Mouse (Mus musculus) adrenal gland, postnatal 25 days (tissue): ENCODE results near the gene Nedd9. TPM values are rescaled to one million over a fixed set of nuclear protein-coding genes. Genes with fewer than 3 reads are reported as not detected.
A peak's percentile ranks its signal among the peaks of the same experiment; 100 is the strongest.

ENCODE experiments used
- DNase-seq: peaks from one replicate; pipeline ENCODE4 v3.0.0; 2021; ENCODE audit warnings: mixed read lengths
- total RNA-seq: library from RNA; stranded (reverse); gene quantifications from 2 replicates; pipeline ENCODE4 v1.2.3, GENCODE M21; 2021

Gene Nedd9
- total RNA-seq, 1 experiment from 2014 or later: 22.7 TPM

DNA sequence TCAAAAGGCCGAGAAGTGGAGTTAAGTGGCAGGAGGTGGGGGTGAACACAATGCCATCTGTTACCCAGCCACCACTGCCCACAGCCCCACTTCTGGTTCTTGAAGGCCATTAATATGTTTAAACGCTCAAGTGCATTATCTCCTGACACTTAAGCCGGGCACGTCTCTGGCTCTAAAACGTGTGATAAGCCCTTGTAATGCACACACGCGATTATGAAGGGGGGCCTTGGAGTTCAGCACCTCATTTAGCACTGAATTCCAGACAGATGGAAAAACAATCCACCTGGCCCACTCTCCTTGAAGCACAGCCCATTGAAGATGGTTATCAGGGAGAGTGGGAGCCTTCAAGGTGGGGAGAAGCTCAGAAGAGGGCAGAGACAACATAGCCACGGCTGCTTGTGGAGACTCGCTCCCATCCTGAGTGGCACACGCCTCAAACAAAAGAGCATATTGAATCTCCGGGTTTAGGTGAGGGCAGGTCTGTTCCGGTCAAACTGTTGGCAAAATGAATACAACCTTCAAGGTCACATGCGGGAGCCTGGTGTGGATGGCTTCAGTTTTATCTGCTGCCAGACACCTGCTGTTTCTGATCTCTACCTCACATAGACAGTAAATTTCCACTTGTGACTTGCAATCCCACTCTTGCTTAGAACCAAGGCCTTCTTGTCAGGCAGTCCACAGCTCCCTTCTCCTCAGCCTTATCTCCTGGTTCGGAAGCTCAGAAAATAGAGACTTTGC is 30.7 kb downstream of the Nedd9 start:
- no peak for DNase-seq

DNA sequence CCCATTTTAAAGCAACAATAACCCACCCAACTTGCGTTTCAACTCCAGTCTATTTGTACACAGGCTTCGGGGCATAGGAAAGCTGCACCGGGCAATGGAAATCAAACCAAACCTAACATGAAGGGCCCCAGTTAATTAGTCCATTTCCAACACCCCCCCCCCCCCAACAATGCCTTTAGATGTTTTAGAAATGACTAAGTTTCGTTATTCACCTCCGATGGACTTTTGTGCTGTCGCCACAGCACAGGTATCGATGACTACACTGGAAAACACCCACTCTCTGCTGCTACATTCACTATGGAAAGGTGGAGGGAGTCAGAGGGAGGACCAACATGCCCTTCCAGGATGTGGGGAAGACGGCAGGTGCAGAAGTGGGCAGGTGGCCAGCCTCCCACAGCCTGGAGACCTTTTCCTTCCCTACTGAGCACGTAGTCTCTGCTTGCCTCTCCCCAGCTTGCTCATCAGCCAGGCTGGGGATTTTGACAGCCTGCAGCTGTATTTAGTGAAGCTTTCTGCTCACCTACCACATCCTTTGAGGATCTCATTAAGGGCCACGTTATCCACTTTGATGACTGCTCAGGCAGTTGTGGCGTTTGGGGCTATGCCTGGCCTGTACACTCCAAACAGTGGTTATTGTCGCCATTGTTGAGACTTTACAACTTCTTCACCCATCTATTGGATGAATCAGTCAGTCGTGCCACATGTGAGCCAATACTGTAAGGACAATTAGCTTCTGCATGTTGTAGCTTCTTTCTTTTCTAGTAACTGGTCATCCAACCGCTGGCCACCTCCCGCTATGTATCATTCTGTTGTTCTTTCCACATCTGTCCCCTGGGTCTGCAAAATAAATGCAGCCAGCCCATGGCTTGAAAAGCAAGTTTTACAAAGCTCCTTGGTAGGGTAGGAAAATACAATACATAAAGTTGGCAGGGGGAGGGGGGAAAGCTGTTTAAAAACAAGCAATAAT is 33.7 kb downstream of the Nedd9 start:
- DNase-seq: no peak

DNA sequence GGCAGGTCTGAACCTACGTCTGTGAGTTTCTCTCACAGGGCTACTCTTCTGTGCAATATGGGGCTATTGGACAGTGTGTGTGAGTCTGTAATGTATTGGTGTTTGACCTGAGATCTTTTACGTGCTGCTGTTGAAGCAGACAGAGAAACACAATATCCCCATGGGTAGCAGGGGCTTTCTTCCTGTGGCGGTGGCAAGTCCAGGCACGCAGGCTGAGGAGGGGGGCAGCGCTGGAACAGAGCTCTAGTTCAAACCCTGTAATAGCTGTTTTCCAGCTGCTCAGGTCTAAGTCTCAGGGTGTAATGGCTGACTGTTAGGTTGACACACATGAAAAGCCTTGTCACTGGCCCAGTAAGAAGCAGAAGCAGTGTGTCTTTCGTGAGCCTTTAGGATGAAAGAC is 36.3 kb downstream of the Nedd9 start:
- DNase-seq: no peak

GRCm38 (mm10) chr13:41449211-41449610 is 38.0 kb downstream of the Nedd9 start:
- DNase-seq: no peak

- DNase-seq: no peak
Observed at GRCm38 (mm10) chr13:41447209-41447608, 40.0 kb downstream of the Nedd9 start.

DNA sequence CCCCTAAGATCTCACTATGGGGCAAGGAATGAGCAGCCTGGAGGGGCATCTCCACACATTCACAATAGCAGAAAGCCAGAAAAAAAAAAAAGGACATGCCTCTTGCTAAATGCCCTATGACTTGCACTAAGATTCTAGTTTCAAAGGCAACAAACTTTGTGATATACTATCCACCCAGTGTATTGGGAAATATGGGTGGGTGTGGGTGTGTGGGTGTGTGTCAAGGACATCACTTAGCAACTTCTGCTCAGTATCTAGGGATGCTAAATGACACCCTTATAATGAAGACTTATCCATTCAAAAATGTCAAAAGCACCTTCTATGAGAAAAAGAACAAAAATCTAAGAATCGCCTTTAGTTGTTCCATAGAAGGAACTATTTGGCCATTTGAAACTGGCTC is 40.6 kb downstream of the Nedd9 start:
- no peak for DNase-seq

- no peak for DNase-seq
Observed at GRCm38 (mm10) chr13:41445067-41445808, 41.9 kb downstream of the Nedd9 start.

DNA sequence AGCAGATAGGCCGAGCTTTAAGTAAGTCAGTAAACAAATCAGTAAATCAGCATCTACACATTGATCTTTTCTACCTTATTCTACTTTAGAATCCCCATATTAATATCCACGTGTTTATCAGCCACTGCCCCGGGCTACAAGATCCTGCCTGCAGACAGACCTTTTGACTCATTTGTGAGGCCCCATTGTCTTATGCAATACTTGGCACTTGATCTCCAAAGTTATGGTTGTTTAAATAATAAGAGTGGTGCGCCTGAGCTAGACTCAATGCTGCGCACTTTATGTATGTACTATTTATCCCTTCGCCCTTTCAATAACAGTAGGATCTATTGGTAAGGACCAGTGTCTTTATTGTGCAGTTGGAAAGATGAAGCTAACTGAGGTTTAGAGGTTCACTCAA is 42.9 kb downstream of the Nedd9 start:
- no peak for DNase-seq

GRCm38 (mm10) chr13:41442145-41442544 is 45.0 kb downstream of the Nedd9 start:
- no peak for DNase-seq

DNA sequence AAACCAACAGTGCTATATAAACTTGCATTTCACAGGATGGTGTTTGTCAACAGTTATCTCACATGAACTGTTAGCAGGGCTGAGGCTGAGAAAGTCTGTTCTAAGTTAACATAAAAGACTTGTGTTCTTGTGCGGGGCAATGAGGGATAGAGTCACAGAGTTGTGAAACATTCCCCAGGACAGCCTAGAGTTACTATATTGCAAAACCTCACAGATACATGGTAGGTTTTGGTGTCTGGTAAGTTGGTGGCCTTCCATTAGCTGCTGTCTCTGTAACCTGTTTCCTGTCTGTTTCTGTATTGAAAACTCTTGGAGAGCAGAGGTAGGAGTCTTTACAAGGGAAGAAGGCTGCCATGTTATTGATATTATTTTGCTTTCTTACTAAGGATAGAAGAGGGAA is 47.0 kb downstream of the Nedd9 start:
- DNase-seq: no peak

DNA sequence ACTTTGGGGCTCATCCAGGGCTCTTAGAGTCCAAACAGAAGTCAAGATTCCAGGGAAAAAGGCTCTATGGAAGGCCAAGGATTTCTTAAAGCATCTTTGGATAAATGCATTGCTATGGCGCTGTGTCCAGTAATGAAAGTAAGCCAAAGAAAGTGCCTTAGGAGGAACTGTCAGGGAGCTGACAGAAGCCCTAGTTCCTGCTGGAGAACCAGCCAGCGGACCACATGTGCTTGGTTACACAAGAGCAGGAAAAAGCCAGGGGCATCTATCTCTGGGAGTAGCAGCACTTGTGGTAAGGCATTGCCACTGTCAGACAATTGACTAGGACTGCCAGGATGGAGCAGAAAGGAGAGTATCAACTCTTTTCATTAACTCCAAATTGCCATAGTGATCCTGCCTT is 49.8 kb downstream of the Nedd9 start:
- no peak for DNase-seq

DNA sequence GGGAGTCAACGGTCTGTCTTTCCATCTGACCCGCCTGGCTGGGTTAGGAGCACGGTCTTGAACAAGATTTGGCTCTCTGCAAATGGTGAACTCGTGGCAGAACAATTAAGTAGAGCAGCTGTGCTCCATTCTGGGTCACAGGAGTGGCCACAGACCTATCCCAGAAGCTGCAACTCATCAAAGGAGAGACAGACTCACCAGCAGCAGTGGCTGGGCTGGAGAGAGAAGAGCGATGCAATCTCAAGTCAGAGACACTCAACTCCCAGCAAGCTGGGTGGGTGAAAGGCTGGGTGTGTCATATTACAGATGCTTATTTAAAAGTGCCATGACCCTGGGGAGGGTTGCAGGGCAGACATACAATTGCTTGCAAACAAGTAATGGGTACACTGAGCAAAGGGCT is 50.4 kb downstream of the Nedd9 start:
- DNase-seq: no peak

DNA sequence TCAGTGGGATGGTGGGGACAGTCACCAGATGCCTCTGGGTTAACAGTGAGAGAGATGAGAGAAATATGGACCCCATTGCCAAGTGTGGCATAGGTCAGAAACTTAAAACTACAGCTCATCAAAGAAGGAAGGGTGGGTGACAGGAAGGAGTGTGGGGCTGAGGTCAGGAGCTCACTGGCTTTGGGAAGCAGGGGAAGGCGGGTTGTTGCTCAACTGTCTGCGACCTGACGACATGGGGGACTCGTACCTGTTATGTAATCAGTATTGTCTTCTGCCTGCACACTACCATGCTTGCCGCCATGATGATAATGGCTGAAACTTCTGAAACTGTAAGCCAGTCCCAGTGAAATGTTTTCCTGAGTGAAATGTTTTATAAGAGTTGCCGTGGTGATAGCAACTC is 54.0 kb downstream of the Nedd9 start:
- DNase-seq: no peak

DNA sequence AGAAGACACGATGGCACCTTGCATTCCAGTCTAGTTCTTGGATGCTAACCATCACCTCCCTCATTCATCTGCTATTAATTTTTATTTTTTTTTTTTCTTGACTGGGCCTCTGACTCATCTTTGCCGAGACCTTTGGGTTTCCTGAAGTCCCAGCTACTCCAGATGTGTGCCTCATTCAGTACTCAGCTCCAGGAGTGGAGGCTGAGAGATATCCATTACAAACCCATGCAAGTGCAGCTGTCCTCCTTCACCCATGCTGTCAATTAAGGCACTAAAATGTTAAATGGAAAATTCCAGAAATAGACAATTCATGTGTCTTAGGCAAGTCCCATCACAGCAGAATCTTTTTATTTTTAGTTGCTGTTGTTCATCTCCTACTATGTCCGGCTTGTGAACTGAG is 55.4 kb downstream of the Nedd9 start:
- DNase-seq: no peak

DNA sequence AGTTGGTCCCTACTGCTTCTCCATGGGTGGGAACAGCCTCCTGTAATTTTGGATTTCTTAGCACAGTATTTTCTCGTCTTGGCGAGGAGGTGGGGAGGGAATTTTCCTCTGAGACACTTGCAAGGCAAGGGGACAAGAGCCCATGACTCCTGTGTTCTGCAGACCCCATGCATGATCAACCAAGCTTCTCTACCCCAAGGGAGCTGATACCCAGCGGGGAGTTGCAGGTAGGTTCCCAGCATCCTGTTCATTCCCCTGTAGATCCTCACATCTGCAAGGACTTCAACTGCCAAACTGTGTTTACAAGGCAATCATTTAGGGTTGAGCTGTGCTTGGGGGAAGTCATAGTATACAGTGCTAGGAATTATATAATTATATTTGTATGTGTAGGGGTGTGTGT is 60.1 kb downstream of the Nedd9 start:
- DNase-seq: no peak

GRCm38 (mm10) chr13:41423463-41424074 is 63.6 kb downstream of the Nedd9 start:
- DNase-seq: no peak

- DNase-seq: no peak
Observed at GRCm38 (mm10) chr13:41422581-41422980, 64.6 kb downstream of the Nedd9 start.

- DNase-seq: peak; percentile 34
Observed at GRCm38 (mm10) chr13:41420376-41420775, 66.8 kb downstream of the Nedd9 start.

GRCm38 (mm10) chr13:41418198-41418869 is 68.8 kb downstream of the Nedd9 start:
- no peak for DNase-seq

DNA sequence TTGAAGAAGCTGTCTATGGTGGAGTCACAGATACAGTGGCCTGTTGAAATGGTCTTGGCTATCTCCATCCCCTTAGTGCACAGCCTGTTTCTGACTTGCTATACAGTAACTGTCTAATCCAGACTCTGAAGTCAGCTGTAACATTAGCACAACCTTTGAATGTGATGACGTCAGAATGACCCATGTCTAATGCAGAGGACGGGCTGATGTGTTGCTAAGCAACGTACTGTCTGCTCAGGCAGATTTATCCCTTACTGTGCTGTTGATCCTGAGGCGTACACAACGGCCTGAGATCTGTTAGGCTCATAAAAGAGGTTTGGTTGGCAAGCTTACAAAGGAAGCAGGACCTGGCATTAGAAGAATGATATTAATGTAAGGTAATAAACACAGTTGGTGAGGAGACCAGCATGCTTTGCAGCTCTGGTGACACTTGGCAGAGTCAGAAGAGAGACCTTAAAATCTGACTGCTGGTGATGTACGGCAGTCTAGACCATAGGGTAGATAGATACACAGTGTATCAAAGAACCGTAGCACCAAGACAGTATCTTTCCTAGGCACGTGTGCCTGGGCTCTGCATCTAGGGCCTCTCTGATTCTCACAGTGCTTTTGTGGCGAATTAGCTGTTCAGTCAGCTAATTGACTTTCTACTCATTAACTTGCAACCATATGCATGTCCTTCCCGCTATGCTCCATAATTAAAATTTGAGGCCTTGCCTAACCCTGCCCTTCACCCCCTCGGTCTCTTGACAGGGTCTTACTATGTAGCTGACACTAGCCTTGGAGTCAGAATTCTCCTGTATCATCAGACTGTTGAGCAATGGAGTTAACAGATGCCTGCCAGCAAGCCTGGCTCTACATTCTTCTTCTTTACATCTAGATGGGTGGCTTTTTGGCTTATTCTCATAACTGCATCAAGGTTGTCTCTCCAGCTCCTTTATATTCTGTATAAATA is 70.8 kb downstream of the Nedd9 start:
- DNase-seq: no peak
